Mouse (Mus musculus) limb, embryonic 11.5 days (tissue): ENCODE measurements around the gene Plekha5. TPM values are rescaled to one million over a fixed set of nuclear protein-coding genes. Genes with fewer than 3 reads are reported as not detected.

Source experiments
- polyA plus RNA-seq: library from polyadenylated mRNA; unstranded; fragments of >200 nt; fragmentation: Nextera tagmentation; extraction: Ambion mirVana; gene quantifications from 2 replicates; pipeline ENCODE4 v1.2.1, GENCODE M21; 2014

Plekha5 gene
- polyA plus RNA-seq, 1 experiment from 2014 or later, result 54.5 TPM

Other genes with a start within 250 kb of the Plekha5 start
- 12.4 and 14.1 TPM in 2 replicates for gene Aebp2, start 198.6 kb downstream of the Plekha5 start, polyA plus RNA-seq